Mouse (Mus musculus): ENCODE data around the gene 0610012G03Rik. TPM values are rescaled to one million over a fixed set of nuclear protein-coding genes. Genes with fewer than 3 reads are reported as not detected.

0610012G03Rik gene
- polyA plus RNA-seq, 1 experiment from 2014 or later = 115 TPM

DNA sequence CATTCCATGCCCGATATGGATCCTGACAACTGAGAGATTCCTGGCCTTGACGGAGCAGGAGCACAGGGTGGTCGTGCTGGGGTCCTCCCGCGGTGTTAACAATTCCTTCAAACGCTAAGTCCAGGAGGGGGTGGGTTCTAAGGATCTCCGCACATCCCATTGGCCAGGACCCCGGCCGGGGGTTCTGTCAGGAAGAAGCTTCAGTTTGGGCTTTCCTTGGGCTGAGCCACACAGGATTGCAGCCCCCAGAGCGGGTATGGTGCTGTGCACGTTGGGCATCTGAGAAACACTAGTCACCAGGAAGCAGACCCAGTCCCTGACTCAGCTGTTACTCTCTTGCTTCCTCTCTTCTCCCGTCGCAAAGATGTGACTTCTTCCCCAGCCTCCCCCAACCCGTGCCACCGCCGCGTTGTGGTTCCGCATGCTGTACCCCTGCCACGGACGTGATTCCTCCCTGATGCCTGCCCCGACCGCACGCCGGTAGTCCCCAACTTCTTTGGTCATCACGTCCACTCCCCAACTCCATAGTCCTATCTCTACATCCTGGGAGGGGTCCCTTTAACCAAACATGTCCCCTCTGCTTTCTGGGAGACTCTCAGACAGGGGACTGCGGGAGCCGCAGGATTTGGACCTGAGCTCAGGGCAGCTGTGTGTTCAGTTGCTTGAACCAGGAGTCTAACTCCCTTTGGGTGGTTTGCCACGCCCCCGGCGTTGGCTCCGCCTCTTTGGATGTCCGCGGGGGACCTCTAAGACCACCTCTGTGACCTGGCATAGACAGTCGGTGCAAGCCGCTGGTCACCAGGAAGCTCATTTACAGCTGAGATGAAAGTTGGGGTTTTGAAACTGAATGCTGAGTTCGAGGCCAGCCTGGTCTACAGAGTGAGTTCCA is 13.0 kb downstream of the 0610012G03Rik start:
- 4% methylated on average over 36 of the region's 36 CpGs for WGBS
- peak overlapping the region; percentile 86 for H3K4me2 ChIP-seq (ENCODE audit: low read length)
- no peak overlapping the region for H3K27ac ChIP-seq (replicated peaks; ENCODE audit: low read depth, low read length)

DNA sequence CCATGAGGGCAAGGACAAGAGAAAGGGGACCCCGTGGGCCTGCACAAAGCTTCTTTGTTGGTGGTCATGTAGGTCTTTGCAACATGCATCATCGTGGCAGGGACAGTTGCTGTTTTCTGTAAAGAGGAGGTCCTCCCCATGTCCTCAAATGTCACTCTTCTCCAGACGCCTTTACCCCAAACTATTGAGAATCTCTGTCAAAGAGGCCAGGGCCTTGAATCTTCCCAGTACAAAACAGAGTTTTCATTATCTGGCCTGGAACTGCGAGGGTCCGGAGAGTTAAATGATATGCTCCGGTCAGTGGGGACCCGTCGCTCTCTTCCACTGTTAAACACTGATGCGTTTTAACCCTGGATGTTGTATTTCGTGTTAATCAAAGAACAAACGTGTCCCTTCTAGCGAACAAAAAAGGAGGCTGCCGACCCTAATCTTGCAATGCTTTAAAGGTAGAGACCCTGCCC is 13.7 kb downstream of the 0610012G03Rik start:
- ATAC-seq (ENCODE audit: low FRiP score, low TSS enrichment) = no peak
- Histone ChIP-seq H3K36me3 (ENCODE audit: control insufficient read depth, insufficient read depth, low read length) (no peaks in the 10 kb centered on the region), H3K27me3 (ENCODE audit: control insufficient read depth, insufficient read depth, low read length) (peaks cover 4% of the 10 kb centered on the region; the same call in 1 of the 2 replicates), H3K4me2 (ENCODE audit: low read length) (peak overlapping the region; percentile 86), H3K27ac (replicated peaks; ENCODE audit: low read depth, low read length) (peak overlapping the region; percentile 92; the same call in 1 of the 2 replicates), H3K4me3 (replicated peaks; ENCODE audit: low read depth, low read length) (peak overlapping the region; percentile 37), H3K4me1 (ENCODE audit: control insufficient read depth, insufficient read depth, low read length) (peaks cover 20% of the 10 kb centered on the region), H3K9ac (replicated peaks; ENCODE audit: low read length) (peak overlapping the region; percentile 59), H3K9me3 (ENCODE audit: control insufficient read depth, low read length) (no peaks in the 10 kb centered on the region)
- 9% methylated on average over 13 of the region's 13 CpGs for WGBS
- peak; percentile 49 for DNase-seq

More for the DNA sequence above, 13.0 kb downstream of the 0610012G03Rik start:
- DNase-seq = peak; percentile 53
- Histone ChIP-seq H3K9me3 (ENCODE audit: control insufficient read depth, low read length) (no peaks in the 10 kb centered on the region), H3K4me3 (replicated peaks; ENCODE audit: low read depth, low read length) (peak overlapping the region; percentile 37), H3K4me1 (ENCODE audit: control insufficient read depth, insufficient read depth, low read length) (peaks cover 20% of the 10 kb centered on the region), H3K27me3 (ENCODE audit: control insufficient read depth, insufficient read depth, low read length) (peaks cover 4% of the 10 kb centered on the region; the same call in 1 of the 2 replicates), H3K9ac (replicated peaks; ENCODE audit: low read length) (peak overlapping the region; percentile 59), H3K36me3 (ENCODE audit: control insufficient read depth, insufficient read depth, low read length) (no peaks in the 10 kb centered on the region)
- ATAC-seq (ENCODE audit: low FRiP score, low TSS enrichment) = no peak

DNA sequence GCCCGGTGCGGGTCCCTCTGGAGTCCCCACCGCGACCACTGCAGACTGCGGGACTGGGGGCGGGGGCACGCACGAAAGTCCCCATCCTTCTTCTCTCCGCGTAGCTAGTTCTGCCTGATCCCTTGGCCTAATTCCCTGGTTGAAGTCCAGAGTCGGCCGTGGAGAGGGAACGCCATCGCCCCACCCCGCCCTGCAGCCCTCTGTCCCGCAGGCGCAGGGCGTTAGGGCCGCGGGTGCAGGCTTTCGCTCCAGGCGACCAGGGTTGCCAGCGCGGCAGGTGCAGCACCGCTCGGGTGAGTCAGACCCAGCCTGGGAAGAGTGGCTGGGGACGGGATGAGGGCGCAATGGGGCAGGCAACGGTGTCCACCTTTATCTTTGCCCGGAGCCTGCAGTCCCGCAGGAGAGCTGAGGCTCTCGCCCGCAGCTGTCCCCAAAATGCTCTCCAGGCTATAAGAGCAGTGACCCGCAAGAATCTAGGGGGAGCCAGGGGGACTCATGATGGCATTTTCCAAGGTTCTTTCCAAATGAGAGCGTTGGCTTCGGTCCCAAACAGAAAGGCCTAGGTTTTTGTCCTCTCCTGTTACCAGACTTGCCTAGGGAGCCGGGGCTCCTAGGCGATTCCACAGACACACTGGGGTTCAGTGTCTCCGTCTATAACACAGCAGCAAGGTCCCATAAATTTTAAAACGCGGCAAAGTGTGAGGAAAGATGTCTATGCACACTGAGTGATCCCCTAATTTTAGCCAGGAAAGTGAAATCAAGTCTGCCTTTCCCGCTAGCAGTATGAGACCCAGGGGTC is 14.3 kb downstream of the 0610012G03Rik start, which contains the start of gene Pigz:
Pigz (plus strand) TSS at position 101 of the 799 bp plus-strand sequence.
- WGBS = 3% methylated on average over 42 of the region's 42 CpGs
- H3K36me3 ChIP-seq (ENCODE audit: control insufficient read depth, insufficient read depth, low read length) = no peaks in the 10 kb centered on the region
- peak within 1 kb of the TSS; percentile 86 for H3K4me2 ChIP-seq (ENCODE audit: low read length)
- H3K4me1 ChIP-seq (ENCODE audit: control insufficient read depth, insufficient read depth, low read length) = peaks cover 20% of the 10 kb centered on the region
- H3K4me3 ChIP-seq (replicated peaks; ENCODE audit: low read depth, low read length) = peak within 1 kb of the TSS; percentile 37
- peak within 1 kb of the TSS; percentile 92 for H3K27ac ChIP-seq (replicated peaks; ENCODE audit: low read depth, low read length)
- peaks cover 4% of the 10 kb centered on the region; the same call in 1 of the 2 replicates for H3K27me3 ChIP-seq (ENCODE audit: control insufficient read depth, insufficient read depth, low read length)
- H3K9ac ChIP-seq (replicated peaks; ENCODE audit: low read length) = peak within 1 kb of the TSS; percentile 59
- 0 out of 2 replicates have a peak, but pooled peaks have one; percentile 11 for ATAC-seq (ENCODE audit: low FRiP score, low TSS enrichment)
- H3K9me3 ChIP-seq (ENCODE audit: control insufficient read depth, low read length) = no peaks in the 10 kb centered on the region
- DNase-seq = peak; percentile 67

DNA sequence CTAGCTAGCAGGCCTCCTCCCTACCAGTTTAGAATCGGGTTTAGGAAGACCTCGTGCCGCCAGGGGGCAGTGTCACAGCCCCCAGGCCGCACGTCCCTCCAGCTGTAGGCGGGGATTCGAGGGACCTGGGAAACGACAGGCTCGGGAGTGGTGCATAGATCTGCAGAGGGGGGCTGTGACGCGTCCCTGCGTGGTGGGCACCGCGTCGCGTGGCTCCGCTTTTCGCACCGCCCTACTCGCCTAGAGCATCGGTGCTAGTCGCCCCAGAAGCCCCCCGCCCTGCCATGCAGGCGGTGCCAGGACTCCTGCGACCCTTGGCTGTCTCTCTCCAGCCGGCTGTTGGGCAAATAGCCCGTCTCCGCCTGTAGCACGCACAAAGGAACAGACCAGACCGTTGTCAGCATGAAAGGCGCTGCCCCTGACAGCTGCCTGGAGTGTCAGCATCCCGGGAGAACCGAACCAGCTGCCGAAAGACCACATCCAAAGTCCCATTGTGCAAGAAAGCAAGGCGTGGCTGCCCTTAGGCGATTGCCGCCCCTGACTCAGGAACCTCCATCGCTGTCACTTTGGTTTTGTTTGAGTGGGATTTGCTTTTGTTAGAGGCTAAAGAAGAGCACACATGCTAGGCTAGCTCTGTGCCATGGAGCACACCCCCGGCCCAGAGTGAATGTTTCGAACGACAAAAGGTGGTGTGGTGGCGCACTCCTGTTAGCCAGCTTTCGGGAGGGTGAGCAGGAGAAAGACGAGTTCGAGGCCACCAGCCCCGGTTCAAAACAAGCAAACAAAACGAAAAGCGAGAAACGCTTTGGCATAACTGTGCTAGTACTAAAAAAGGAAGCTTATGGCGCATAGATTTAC is 15.2 kb downstream of the 0610012G03Rik start:
- Histone ChIP-seq H3K9me3 (ENCODE audit: control insufficient read depth, low read length) (no peaks in the 10 kb centered on the region), H3K9ac (replicated peaks; ENCODE audit: low read length) (peak overlapping the region; percentile 59), H3K4me2 (ENCODE audit: low read length) (peak overlapping the region; percentile 86), H3K4me3 (replicated peaks; ENCODE audit: low read depth, low read length) (peak overlapping the region; percentile 37), H3K36me3 (ENCODE audit: control insufficient read depth, insufficient read depth, low read length) (no peaks in the 10 kb centered on the region), H3K27ac (replicated peaks; ENCODE audit: low read depth, low read length) (peak overlapping the region; percentile 92), H3K4me1 (ENCODE audit: control insufficient read depth, insufficient read depth, low read length) (peaks cover 20% of the 10 kb centered on the region), H3K27me3 (ENCODE audit: control insufficient read depth, insufficient read depth, low read length) (peaks cover 4% of the 10 kb centered on the region; the same call in 1 of the 2 replicates)
- ATAC-seq (ENCODE audit: low FRiP score, low TSS enrichment) (peak; percentile 95), DNase-seq (peak; percentile 98)
- under 1% methylated on average over 50 of the region's 50 CpGs for WGBS

DNA sequence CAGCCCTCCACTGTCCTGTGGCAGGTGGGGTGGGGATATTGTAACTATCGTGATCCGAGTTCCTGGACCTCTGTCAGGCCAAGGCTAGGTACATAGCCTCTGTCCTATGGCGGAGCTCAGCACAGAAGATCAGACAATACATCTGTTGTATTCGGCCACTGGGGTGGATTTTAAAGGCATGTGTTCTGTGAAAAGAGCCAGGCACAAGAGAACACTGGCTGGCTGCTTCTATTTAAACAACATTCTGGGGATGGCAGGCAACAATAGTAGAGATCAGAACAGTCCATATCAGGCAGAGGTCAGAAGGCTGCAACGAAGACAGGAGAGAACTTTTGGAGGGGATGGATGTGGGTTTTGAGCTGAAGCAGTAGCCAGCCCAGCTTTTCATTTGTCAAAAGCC is 16.0 kb downstream of the 0610012G03Rik start:
- Histone ChIP-seq H3K9ac (replicated peaks; ENCODE audit: low read length) (no peak overlapping the region), H3K4me2 (ENCODE audit: low read length) (peak overlapping the region; percentile 86), H3K4me1 (ENCODE audit: control insufficient read depth, insufficient read depth, low read length) (peaks cover 20% of the 10 kb centered on the region), H3K4me3 (replicated peaks; ENCODE audit: low read depth, low read length) (no peak overlapping the region), H3K9me3 (ENCODE audit: control insufficient read depth, low read length) (no peaks in the 10 kb centered on the region), H3K27me3 (ENCODE audit: control insufficient read depth, insufficient read depth, low read length) (peaks cover 4% of the 10 kb centered on the region; the same call in 1 of the 2 replicates), H3K27ac (replicated peaks; ENCODE audit: low read depth, low read length) (peak overlapping the region; percentile 92), H3K36me3 (ENCODE audit: control insufficient read depth, insufficient read depth, low read length) (no peaks in the 10 kb centered on the region)
- DNase-seq = peak; percentile 20
- WGBS = 36% methylated on average over 5 of the region's 5 CpGs
- ATAC-seq (ENCODE audit: low FRiP score, low TSS enrichment) = no peak

DNA sequence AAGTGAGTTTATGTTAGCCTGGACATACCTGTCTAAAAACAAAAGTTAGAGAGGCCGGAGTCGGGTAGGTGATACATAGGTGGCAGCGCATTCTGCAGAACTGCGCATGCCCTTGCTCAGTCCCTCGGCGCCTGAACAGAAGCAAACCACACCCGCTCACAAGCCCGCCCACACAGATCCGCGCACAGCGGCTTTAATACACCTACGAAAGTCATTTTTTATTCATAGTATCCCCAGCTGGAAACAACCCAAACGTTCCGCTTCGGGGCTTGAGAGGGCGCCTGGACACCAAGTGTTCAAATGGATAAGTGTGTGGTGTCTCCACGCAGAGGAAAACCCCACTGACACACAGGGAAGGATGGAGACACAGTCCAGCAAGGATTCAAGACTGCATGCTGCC is 17.0 kb downstream of the 0610012G03Rik start:
- DNase-seq = peak; percentile 21

DNA sequence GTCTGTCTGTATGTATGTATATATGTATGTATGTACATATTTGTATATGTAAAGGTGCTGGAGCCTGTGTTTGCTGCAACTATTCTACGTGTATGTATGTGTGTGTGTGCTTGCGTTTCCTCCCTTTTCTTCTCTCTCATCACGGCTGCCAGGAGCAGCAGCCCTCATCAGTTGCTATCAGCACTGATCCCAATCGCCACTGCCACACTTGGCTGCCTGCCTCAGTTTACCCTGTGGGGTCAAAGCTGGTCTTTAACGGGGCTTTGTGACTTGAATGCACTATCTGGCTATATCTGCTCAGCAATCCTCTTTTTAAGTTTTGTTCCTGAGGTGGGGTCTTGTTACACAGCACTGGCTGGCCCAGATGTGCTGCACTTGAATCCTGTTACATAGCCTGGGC is 20.9 kb downstream of the 0610012G03Rik start:
- no peak overlapping the region for H3K4me2 ChIP-seq (ENCODE audit: low read length)
- ATAC-seq (ENCODE audit: low FRiP score, low TSS enrichment) (no peak), DNase-seq (no peak)
- H3K4me3 ChIP-seq (replicated peaks; ENCODE audit: low read depth, low read length) = no peak overlapping the region
- no peaks in the 10 kb centered on the region for H3K27me3 ChIP-seq (ENCODE audit: control insufficient read depth, insufficient read depth, low read length)
- no peak overlapping the region for H3K27ac ChIP-seq (replicated peaks; ENCODE audit: low read depth, low read length)
- no peaks in the 10 kb centered on the region for H3K9me3 ChIP-seq (ENCODE audit: control insufficient read depth, low read length)
- no peaks in the 10 kb centered on the region for H3K36me3 ChIP-seq (ENCODE audit: control insufficient read depth, insufficient read depth, low read length)
- H3K9ac ChIP-seq (replicated peaks; ENCODE audit: low read length) = no peak overlapping the region
- 91% methylated on average over 5 of the region's 5 CpGs for WGBS
- H3K4me1 ChIP-seq (ENCODE audit: control insufficient read depth, insufficient read depth, low read length) = no peaks in the 10 kb centered on the region

More for the DNA sequence above, 17.0 kb downstream of the 0610012G03Rik start:
- no peak overlapping the region for H3K9ac ChIP-seq (replicated peaks; ENCODE audit: low read length)
- H3K9me3 ChIP-seq (ENCODE audit: control insufficient read depth, low read length) = no peaks in the 10 kb centered on the region
- H3K36me3 ChIP-seq (ENCODE audit: control insufficient read depth, insufficient read depth, low read length) = no peaks in the 10 kb centered on the region
- H3K4me3 ChIP-seq (replicated peaks; ENCODE audit: low read depth, low read length) = no peak overlapping the region
- H3K27me3 ChIP-seq (ENCODE audit: control insufficient read depth, insufficient read depth, low read length) = peaks cover 4% of the 10 kb centered on the region; the same call in 1 of the 2 replicates
- H3K27ac ChIP-seq (replicated peaks; ENCODE audit: low read depth, low read length) = no peak overlapping the region
- WGBS = 50% methylated on average over 17 of the region's 17 CpGs
- H3K4me1 ChIP-seq (ENCODE audit: control insufficient read depth, insufficient read depth, low read length) = peaks cover 20% of the 10 kb centered on the region
- no peak for ATAC-seq (ENCODE audit: low FRiP score, low TSS enrichment)
- H3K4me2 ChIP-seq (ENCODE audit: low read length) = peak overlapping the region; percentile 8; the same call in 1 of the 2 replicates
